Mouse (Mus musculus) brain, embryonic 14.5 days (tissue): ENCODE measurements around the gene Serpina3i.

ENCODE experiments used
- CTCF ChIP-seq: fragments of 200-500 bp; IDR thresholded peaks from 2 replicates; pipeline ENCODE4 v1.5.1; 2012; ENCODE audit warnings: inconsistent platforms, mild to moderate bottlenecking, moderate library complexity, borderline replicate concordance; ENCODE audit not compliant: insufficient read depth, insufficient read length; ENCODE audit errors: extremely low read depth
- POLR2A ChIP-seq: fragments of 200-500 bp; IDR thresholded peaks from 2 replicates; pipeline ENCODE4 v1.6.1; 2012; ENCODE audit warnings: mild to moderate bottlenecking, inconsistent platforms, borderline replicate concordance; ENCODE audit not compliant: poor library complexity, insufficient read depth, insufficient read length, severe bottlenecking; ENCODE audit errors: extremely low read depth

- TF ChIP-seq CTCF (no peak), POLR2A (no peak)
These were observed 1.9 kb upstream of the Serpina3i start for GRCm38 (mm10) chr12:104261041-104261440.
